Comparison of ENCODE assay signal across 20 mouse cellular contexts in the genomic region with DNA sequence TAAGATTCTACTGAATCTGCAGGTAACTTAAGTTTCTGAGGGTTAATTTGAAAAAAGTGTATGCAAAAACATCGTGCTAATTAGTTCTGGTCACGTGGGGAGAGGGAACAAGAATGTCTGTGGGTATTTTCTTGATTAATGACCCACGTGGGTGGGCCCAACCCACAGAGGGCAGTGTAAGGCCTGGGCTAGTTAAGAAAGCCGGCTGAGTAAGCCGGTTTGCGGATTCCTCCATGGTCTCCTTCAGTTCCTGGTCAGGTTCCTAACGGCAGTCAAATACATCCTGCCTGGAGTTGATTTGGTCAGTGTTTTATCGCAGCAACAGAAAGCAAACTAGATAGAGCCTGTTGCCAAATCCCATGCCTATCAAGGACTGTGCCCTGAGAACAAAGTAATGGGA. TPM values are rescaled to one million over a fixed set of nuclear protein-coding genes. Genes with fewer than 3 reads are reported as not detected.
DNase-seq lines count a peak whose midpoint lies in the region; ATAC-seq and TF ChIP-seq lines count a peak whose summit lies in the region.
"Had no signal": no experiment of that assay in that cellular context is flagged by ENCODE, and none has a peak within 500 bp of the region (broad histone marks: within the 10 kb centered on the region; RNA-seq: fewer than 3 reads in every experiment).

No protein-coding gene starts in this region.

- no peak for TF ChIP-seq POLR2A in kidney, adult 2 months (IDR thresholded peaks at IDR 0.05; ENCODE audit: low read depth, low read length)

- 21% methylated on average over 8 of the region's 8 CpGs for WGBS in kidney, adult 2 months
- 22% methylated on average over 8 of the region's 8 CpGs for WGBS in kidney, embryonic 16.5 days
- 52% methylated on average over 8 of the region's 8 CpGs for WGBS in liver, embryonic 11.5 days

- no peaks in the 10 kb centered on the region for H3K27me3 ChIP-seq in kidney, adult 2 months (replicated peaks; ENCODE audit: control insufficient read depth, insufficient read depth, low read length)
- H3K27me3 ChIP-seq in kidney, embryonic 16.5 days (ENCODE audit: insufficient read depth, low read length) = no peaks in the 10 kb centered on the region
- no peaks in the 10 kb centered on the region for H3K27me3 ChIP-seq in liver, embryonic 11.5 days (replicated peaks; ENCODE audit: control insufficient read depth, insufficient read depth, low read length)
- H3K27me3 ChIP-seq: hindbrain, embryonic 15.5 days; lung, embryonic 15.5 days; neural tube, embryonic 12.5 days; Patski had no signal

- ATAC-seq in kidney, embryonic 16.5 days (ENCODE audit: low FRiP score, low TSS enrichment) = no peak
- no peak for ATAC-seq in liver, embryonic 11.5 days (replicated peaks; ENCODE audit: low FRiP score)

- DNase-seq in kidney, adult 2 months = peak; percentile 45
- DNase-seq in urinary bladder, postnatal 14 days (ENCODE audit: low spot score) = peak; percentile 42
- no peak for DNase-seq in urinary bladder, adult 2 months (ENCODE audit: low spot score)
- DNase-seq in kidney, postnatal 10 days = peak; percentile 58
- no peak for DNase-seq in adipocyte (ENCODE audit: low spot score)
- no peak for DNase-seq in liver, embryonic 11.5 days (ENCODE audit: low spot score)
- DNase-seq: adrenal gland, postnatal 36 days; B cell, adult 2 months; cerebellum, adult 9-10 months; gastrocnemius, postnatal 10 days; right cerebral cortex, postnatal 25 days; thymus, postnatal 4 days had no signal

- no peaks in the 10 kb centered on the region for H3K36me3 ChIP-seq in kidney, adult 2 months (ENCODE audit: control insufficient read depth, insufficient read depth, low read length)
- H3K36me3 ChIP-seq in kidney, embryonic 16.5 days (ENCODE audit: insufficient read depth, low read length) = no peaks in the 10 kb centered on the region
- no peaks in the 10 kb centered on the region for H3K36me3 ChIP-seq in liver, embryonic 11.5 days (ENCODE audit: control insufficient read depth, insufficient read depth, low read length)
- H3K36me3 ChIP-seq: hindbrain, embryonic 15.5 days; lung, embryonic 15.5 days; neural tube, embryonic 12.5 days had no signal

- no peaks in the 10 kb centered on the region for H3K4me1 ChIP-seq in kidney, adult 2 months (ENCODE audit: control insufficient read depth, insufficient read depth, low read length)
- 0 out of 2 replicates have a peak, but pooled peaks cover 3% of the 10 kb centered on the region for H3K4me1 ChIP-seq in kidney, embryonic 16.5 days (ENCODE audit: insufficient read depth, low read length)
- no peaks in the 10 kb centered on the region for H3K4me1 ChIP-seq in liver, embryonic 11.5 days (replicated peaks; ENCODE audit: control insufficient read depth, insufficient read depth, low read length)
- H3K4me1 ChIP-seq: hindbrain, embryonic 15.5 days; neural tube, embryonic 12.5 days had no signal

- no peak overlapping the region for H3K9ac ChIP-seq in kidney, embryonic 16.5 days (replicated peaks; ENCODE audit: low read length)
- no peak overlapping the region for H3K9ac ChIP-seq in liver, embryonic 11.5 days (ENCODE audit: low read depth, low read length)
- H3K9ac ChIP-seq: hindbrain, embryonic 15.5 days; lung, embryonic 15.5 days; neural tube, embryonic 12.5 days had no signal

- H3K27ac ChIP-seq in kidney, adult 2 months (ENCODE audit: insufficient read depth, low read depth, low read length) = no peak overlapping the region
- H3K27ac ChIP-seq in kidney, embryonic 16.5 days (ENCODE audit: low read length) = no peak overlapping the region
- no peak overlapping the region for H3K27ac ChIP-seq in liver, embryonic 11.5 days (ENCODE audit: low read depth, low read length)
- H3K27ac ChIP-seq: hindbrain, embryonic 15.5 days; lung, embryonic 15.5 days; neural tube, embryonic 12.5 days had no signal

- no peaks in the 10 kb centered on the region for H3K9me3 ChIP-seq in kidney, embryonic 16.5 days (ENCODE audit: low read length)
- H3K9me3 ChIP-seq in liver, embryonic 11.5 days (ENCODE audit: control insufficient read depth, low read length) = no peaks in the 10 kb centered on the region
- H3K9me3 ChIP-seq: hindbrain, embryonic 15.5 days; lung, embryonic 15.5 days; neural tube, embryonic 12.5 days had no signal

- H3K4me3 ChIP-seq in kidney, adult 2 months (ENCODE audit: insufficient read depth, low read depth, low read length) = no peak overlapping the region
- no peak overlapping the region for H3K4me3 ChIP-seq in kidney, embryonic 16.5 days (ENCODE audit: low read length)
- no peak overlapping the region for H3K4me3 ChIP-seq in liver, embryonic 11.5 days (ENCODE audit: low read depth, low read length)
- H3K4me3 ChIP-seq: hindbrain, embryonic 15.5 days; lung, embryonic 15.5 days; neural tube, embryonic 12.5 days had no signal

- TF ChIP-seq CTCF in kidney, adult 2 months (conservative IDR thresholded peaks at IDR 0.05; ENCODE audit: insufficient read depth, insufficient read length, low read depth, low read length) = peak; percentile 36; the same call in 1 of the 2 replicates

- H3K4me2 ChIP-seq in kidney, embryonic 16.5 days (replicated peaks; ENCODE audit: low read depth, low read length) = no peak overlapping the region
- no peak overlapping the region for H3K4me2 ChIP-seq in liver, embryonic 11.5 days
- H3K4me2 ChIP-seq: hindbrain, embryonic 15.5 days; lung, embryonic 15.5 days; neural tube, embryonic 12.5 days had no signal

RNA-seq across cellular contexts. Expression of gene Tuba3a, which starts 1.6 kb away (rescaled TPM):
- 0.39 and 0.86 TPM in 2 replicates for polyA plus RNA-seq in kidney, adult 2 months (2012; rRNA removed)
- 0.19 and 0.65 TPM in 2 replicates for polyA plus RNA-seq in kidney, embryonic 16.5 days (2015; fragmentation: Nextera tagmentation; extraction: Ambion mirVana)
- 0.04 TPM in 1 of 2 replicates, not detected in the other for polyA plus RNA-seq in urinary bladder, adult 2 months (2012; rRNA removed)
- polyA plus RNA-seq in liver, embryonic 11.5 days (2014; fragmentation: Nextera tagmentation; extraction: Ambion mirVana) = 0.12 TPM in 1 of 2 replicates, not detected in the other
- polyA plus RNA-seq: forebrain, embryonic 11.5 days; frontal cortex, adult 2 months; hindbrain, embryonic 15.5 days; liver, adult 2 months; Patski had no signal

RNA-seq across cellular contexts. Expression of gene Ltbr, which starts 29.4 kb away (rescaled TPM):
- polyA plus RNA-seq in kidney, adult 2 months (2012; rRNA removed) = 97.1 and 116 TPM in 2 replicates
- 71.6 and 73.7 TPM in 2 replicates for polyA plus RNA-seq in kidney, embryonic 16.5 days (2015; fragmentation: Nextera tagmentation; extraction: Ambion mirVana)
- polyA plus RNA-seq in urinary bladder, adult 2 months (2012; rRNA removed) = 101 and 118 TPM in 2 replicates
- 30.1 and 34.7 TPM in 2 replicates for polyA plus RNA-seq in liver, embryonic 11.5 days (2014; fragmentation: Nextera tagmentation; extraction: Ambion mirVana)

RNA-seq across cellular contexts. Expression of gene Scnn1a, which starts 36.2 kb away (rescaled TPM):
- polyA plus RNA-seq in kidney, adult 2 months (2012; rRNA removed) = 83.5 and 89.5 TPM in 2 replicates
- polyA plus RNA-seq in kidney, embryonic 16.5 days (2015; fragmentation: Nextera tagmentation; extraction: Ambion mirVana) = 7.5 and 7.7 TPM in 2 replicates
- 2.9 and 3.9 TPM in 2 replicates for polyA plus RNA-seq in urinary bladder, adult 2 months (2012; rRNA removed)
- polyA plus RNA-seq in liver, embryonic 11.5 days (2014; fragmentation: Nextera tagmentation; extraction: Ambion mirVana) = 0.55 and 0.74 TPM in 2 replicates

RNA-seq across cellular contexts. Expression of gene Cd27, which starts 47.4 kb away (rescaled TPM):
- 0.64 and 7.0 TPM in 2 replicates for polyA plus RNA-seq in kidney, adult 2 months (2012; rRNA removed)
- polyA plus RNA-seq in kidney, embryonic 16.5 days (2015; fragmentation: Nextera tagmentation; extraction: Ambion mirVana) = 2.1 and 2.5 TPM in 2 replicates
- 0.59 and 0.83 TPM in 2 replicates for polyA plus RNA-seq in urinary bladder, adult 2 months (2012; rRNA removed)
- polyA plus RNA-seq in liver, embryonic 11.5 days (2014; fragmentation: Nextera tagmentation; extraction: Ambion mirVana) = 2.7 and 3.2 TPM in 2 replicates

RNA-seq across cellular contexts. Expression of gene Tapbpl, which starts 52.6 kb away (rescaled TPM):
- 16.0 and 16.4 TPM in 2 replicates for polyA plus RNA-seq in kidney, adult 2 months (2012; rRNA removed)
- 7.4 and 8.2 TPM in 2 replicates for polyA plus RNA-seq in kidney, embryonic 16.5 days (2015; fragmentation: Nextera tagmentation; extraction: Ambion mirVana)
- polyA plus RNA-seq in urinary bladder, adult 2 months (2012; rRNA removed) = 16.6 and 19.7 TPM in 2 replicates
- polyA plus RNA-seq in liver, embryonic 11.5 days (2014; fragmentation: Nextera tagmentation; extraction: Ambion mirVana) = 4.0 TPM in 2 replicates

Comparison
In these comparisons a context has a peak if more than half of its experiments do, and no peak if none do; other contexts are left out.
1. DNase-seq: peak in kidney, adult 2 months (single experiment), urinary bladder, postnatal 14 days (single experiment) and kidney, postnatal 10 days (single experiment); none in urinary bladder, adult 2 months (single experiment), adipocyte (single experiment) and liver, embryonic 11.5 days (single experiment).